24 mouse cellular contexts compared by ENCODE assay signal in genomic region chr7:4928323-4928722, GRCm38 (mm10). TPM values are rescaled to one million over a fixed set of nuclear protein-coding genes. Genes with fewer than 3 reads are reported as not detected.
DNase-seq lines count a peak whose midpoint lies in the region; ATAC-seq and TF ChIP-seq lines count a peak whose summit lies in the region.
"Had no signal": no experiment of that assay in that cellular context is flagged by ENCODE, and none has a peak within 500 bp of the region (broad histone marks: within the 10 kb centered on the region; RNA-seq: fewer than 3 reads in every experiment).

No protein-coding gene starts in this region.

- H3K36me3 ChIP-seq in intestine, embryonic 16.5 days (ENCODE audit: control insufficient read depth, insufficient read depth, low read length): no peaks in the 10 kb centered on the region; the same call in 1 of the 2 replicates
- no peaks in the 10 kb centered on the region for H3K36me3 ChIP-seq in intestine, embryonic 15.5 days
- H3K36me3 ChIP-seq in lung, postnatal 0 days (ENCODE audit: insufficient read depth, low read length): no peaks in the 10 kb centered on the region
- H3K36me3 ChIP-seq in limb, embryonic 13.5 days: no peaks in the 10 kb centered on the region
- H3K36me3 ChIP-seq: embryonic facial prominence, embryonic 13.5 days; forebrain, embryonic 15.5 days; midbrain, embryonic 12.5 days; neural tube, embryonic 13.5 days had no signal

- H3K4me2 ChIP-seq in intestine, embryonic 16.5 days (ENCODE audit: low read depth, low read length): 0 out of 2 replicates have a peak overlapping the region, but pooled peaks have one; percentile 16
- no peak overlapping the region for H3K4me2 ChIP-seq in intestine, embryonic 15.5 days (replicated peaks)
- peak overlapping the region; percentile 28; the same call in 1 of the 2 replicates for H3K4me2 ChIP-seq in lung, postnatal 0 days (replicated peaks; ENCODE audit: low read depth, low read length)
- no peak overlapping the region for H3K4me2 ChIP-seq in limb, embryonic 13.5 days (replicated peaks)
- H3K4me2 ChIP-seq: embryonic facial prominence, embryonic 13.5 days; forebrain, embryonic 15.5 days; heart, embryonic 11.5 days; midbrain, embryonic 12.5 days; neural tube, embryonic 13.5 days had no signal

- no peak for TF ChIP-seq EP300 in lung, postnatal 0 days (IDR thresholded peaks at IDR 0.05)

- WGBS in intestine, embryonic 16.5 days: 65% methylated on average over 17 of the region's 17 CpGs
- 61% methylated on average over 17 of the region's 17 CpGs for WGBS in intestine, embryonic 15.5 days
- 47% methylated on average over 15 of the region's 17 CpGs for WGBS in lung, postnatal 0 days
- 65% methylated on average over 17 of the region's 17 CpGs for WGBS in limb, embryonic 13.5 days

- ATAC-seq in intestine, embryonic 16.5 days: no peak
- ATAC-seq in intestine, embryonic 15.5 days: no peak
- no peak for ATAC-seq in lung, postnatal 0 days
- no peak for ATAC-seq in limb, embryonic 13.5 days (ENCODE audit: low FRiP score, low read depth)
- ATAC-seq: forebrain, embryonic 15.5 days had no signal

- no peak overlapping the region for H3K4me3 ChIP-seq in intestine, embryonic 16.5 days (ENCODE audit: low read length)
- H3K4me3 ChIP-seq in intestine, embryonic 15.5 days (replicated peaks): no peak overlapping the region
- H3K4me3 ChIP-seq in lung, postnatal 0 days (ENCODE audit: low read depth, low read length): 0 out of 2 replicates have a peak overlapping the region, but pooled peaks have one; percentile 12
- no peak overlapping the region for H3K4me3 ChIP-seq in limb, embryonic 13.5 days
- H3K4me3 ChIP-seq in layer of hippocampus, adult 2 months: no peak overlapping the region
- H3K4me3 ChIP-seq: embryonic facial prominence, embryonic 13.5 days; forebrain, embryonic 15.5 days; midbrain, embryonic 12.5 days; neural tube, embryonic 13.5 days had no signal

- no peaks in the 10 kb centered on the region for H3K9me3 ChIP-seq in intestine, embryonic 16.5 days (ENCODE audit: control insufficient read depth, low read length)
- no peaks in the 10 kb centered on the region for H3K9me3 ChIP-seq in intestine, embryonic 15.5 days
- no peaks in the 10 kb centered on the region for H3K9me3 ChIP-seq in lung, postnatal 0 days (ENCODE audit: low read length)
- no peaks in the 10 kb centered on the region for H3K9me3 ChIP-seq in limb, embryonic 13.5 days
- H3K9me3 ChIP-seq: embryonic facial prominence, embryonic 13.5 days; forebrain, embryonic 15.5 days; midbrain, embryonic 12.5 days; neural tube, embryonic 13.5 days had no signal

- no peak for DNase-seq in lung, postnatal 0 days (ENCODE audit: low spot score)
- DNase-seq in lung, postnatal 25 days (ENCODE audit: low spot score): no peak
- DNase-seq in ovary, adult 18-20 months (ENCODE audit: low spot score): no peak
- DNase-seq in layer of hippocampus, adult 2 months (ENCODE audit: low spot score in 2 of 2): no peak
- DNase-seq: cerebellum, adult 9-11 months; heart, postnatal 14 days; layer of hippocampus, postnatal 36 days; liver; right cerebral cortex, postnatal 14 days had no signal

- H3K27me3 ChIP-seq in intestine, embryonic 16.5 days (replicated peaks; ENCODE audit: control insufficient read depth, insufficient read depth, low read length): no peaks in the 10 kb centered on the region; the same call in 1 of the 2 replicates
- H3K27me3 ChIP-seq in intestine, embryonic 15.5 days (replicated peaks): no peaks in the 10 kb centered on the region
- H3K27me3 ChIP-seq in lung, postnatal 0 days (replicated peaks; ENCODE audit: insufficient read depth, low read length): 0 out of 2 replicates have a peak, but pooled peaks cover 3% of the 10 kb centered on the region
- no peaks in the 10 kb centered on the region for H3K27me3 ChIP-seq in limb, embryonic 13.5 days
- H3K27me3 ChIP-seq: embryonic facial prominence, embryonic 13.5 days; forebrain, embryonic 15.5 days; midbrain, embryonic 12.5 days; neural tube, embryonic 13.5 days had no signal

- TF ChIP-seq CTCF in lung, postnatal 0 days (IDR thresholded peaks at IDR 0.05): no peak
- no peak for TF ChIP-seq CTCF in layer of hippocampus, adult 2 months (conservative IDR thresholded peaks at IDR 0.05)

- no peak overlapping the region for H3K27ac ChIP-seq in intestine, embryonic 16.5 days (ENCODE audit: low read length)
- no peak overlapping the region for H3K27ac ChIP-seq in intestine, embryonic 15.5 days
- no peak overlapping the region for H3K27ac ChIP-seq in lung, postnatal 0 days (ENCODE audit: low read length)
- H3K27ac ChIP-seq in limb, embryonic 13.5 days: no peak overlapping the region
- no peak overlapping the region for H3K27ac ChIP-seq in layer of hippocampus, adult 2 months
- H3K27ac ChIP-seq: embryonic facial prominence, embryonic 13.5 days; forebrain, embryonic 15.5 days; midbrain, embryonic 12.5 days; neural tube, embryonic 13.5 days had no signal

- no peak overlapping the region for H3K9ac ChIP-seq in intestine, embryonic 16.5 days (ENCODE audit: low read depth, low read length)
- no peak overlapping the region for H3K9ac ChIP-seq in intestine, embryonic 15.5 days
- no peak overlapping the region for H3K9ac ChIP-seq in lung, postnatal 0 days (replicated peaks; ENCODE audit: low read depth)
- 0 out of 2 replicates have a peak overlapping the region, but pooled peaks have one; percentile 0 for H3K9ac ChIP-seq in limb, embryonic 13.5 days
- H3K9ac ChIP-seq: embryonic facial prominence, embryonic 13.5 days; forebrain, embryonic 15.5 days; midbrain, embryonic 12.5 days; neural tube, embryonic 13.5 days had no signal

- peaks cover 33% of the 10 kb centered on the region for H3K4me1 ChIP-seq in intestine, embryonic 16.5 days (ENCODE audit: control insufficient read depth, insufficient read depth, low read length)
- peaks cover 31% of the 10 kb centered on the region for H3K4me1 ChIP-seq in intestine, embryonic 15.5 days (replicated peaks)
- peaks cover 9% of the 10 kb centered on the region for H3K4me1 ChIP-seq in lung, postnatal 0 days (ENCODE audit: insufficient read depth, low read depth, low read length)
- peaks cover 47% of the 10 kb centered on the region for H3K4me1 ChIP-seq in limb, embryonic 13.5 days

RNA-seq across cellular contexts. Expression of gene Ssc5d, which starts 2.7 kb away (rescaled TPM):
- 3.6 and 3.7 TPM in 2 replicates for polyA plus RNA-seq in intestine, embryonic 16.5 days (2015; fragmentation: Nextera tagmentation; extraction: Ambion mirVana)
- 2.7 and 3.5 TPM in 2 replicates for polyA plus RNA-seq in intestine, embryonic 15.5 days (2015; fragmentation: Nextera tagmentation; extraction: Ambion mirVana)
- polyA plus RNA-seq in lung, postnatal 0 days (2015; fragmentation: Nextera tagmentation; extraction: Ambion mirVana): 1.4 and 1.7 TPM in 2 replicates
- polyA plus RNA-seq in limb, embryonic 13.5 days (2015; fragmentation: Nextera tagmentation; extraction: Ambion mirVana): 6.4 and 8.1 TPM in 2 replicates
- total RNA-seq in layer of hippocampus, adult 2 months (2021): 1 to 10 TPM; 2.4 to 3.5 TPM
- total RNA-seq: megakaryocyte progenitor cell, adult 5-6 weeks; monocyte, adult 5-6 weeks had no signal

RNA-seq across cellular contexts. Expression of gene Nat14, which starts 6.5 kb away (rescaled TPM):
- 3.1 and 3.6 TPM in 2 replicates for polyA plus RNA-seq in intestine, embryonic 16.5 days (2015; fragmentation: Nextera tagmentation; extraction: Ambion mirVana)
- 3.0 and 3.5 TPM in 2 replicates for polyA plus RNA-seq in intestine, embryonic 15.5 days (2015; fragmentation: Nextera tagmentation; extraction: Ambion mirVana)
- polyA plus RNA-seq in lung, postnatal 0 days (2015; fragmentation: Nextera tagmentation; extraction: Ambion mirVana): 1.1 and 2.3 TPM in 2 replicates
- 3.1 and 3.3 TPM in 2 replicates for polyA plus RNA-seq in limb, embryonic 13.5 days (2015; fragmentation: Nextera tagmentation; extraction: Ambion mirVana)
- total RNA-seq in layer of hippocampus, adult 2 months (2021): 100 to 1,000 TPM; 103 to 114 TPM
- total RNA-seq: monocyte, adult 5-6 weeks had no signal

RNA-seq across cellular contexts. Expression of gene Zfp628, which starts 13.3 kb away (rescaled TPM):
- 2.7 TPM in 2 replicates for polyA plus RNA-seq in intestine, embryonic 16.5 days (2015; fragmentation: Nextera tagmentation; extraction: Ambion mirVana)
- polyA plus RNA-seq in intestine, embryonic 15.5 days (2015; fragmentation: Nextera tagmentation; extraction: Ambion mirVana): 2.9 and 3.4 TPM in 2 replicates
- 2.7 TPM in 2 replicates for polyA plus RNA-seq in lung, postnatal 0 days (2015; fragmentation: Nextera tagmentation; extraction: Ambion mirVana)
- 4.2 and 4.3 TPM in 2 replicates for polyA plus RNA-seq in limb, embryonic 13.5 days (2015; fragmentation: Nextera tagmentation; extraction: Ambion mirVana)
- 10 to 100 TPM; 15.0 to 15.8 TPM for total RNA-seq in layer of hippocampus, adult 2 months (2021)

RNA-seq across cellular contexts. Expression of gene Gm36210, which starts 22.0 kb away (rescaled TPM):
- polyA plus RNA-seq in intestine, embryonic 16.5 days (2015; fragmentation: Nextera tagmentation; extraction: Ambion mirVana): not detected in 2 replicates
- not detected in 2 replicates for polyA plus RNA-seq in intestine, embryonic 15.5 days (2015; fragmentation: Nextera tagmentation; extraction: Ambion mirVana)
- polyA plus RNA-seq in lung, postnatal 0 days (2015; fragmentation: Nextera tagmentation; extraction: Ambion mirVana): not detected in 2 replicates
- polyA plus RNA-seq in limb, embryonic 13.5 days (2015; fragmentation: Nextera tagmentation; extraction: Ambion mirVana): not detected in 2 replicates
- total RNA-seq in layer of hippocampus, adult 2 months (2021): under 1 TPM in 1 of 2 experiments, not detected in 1; 0.28 TPM
- total RNA-seq: adrenal gland, adult 18-20 months; heart, postnatal 14 days; megakaryocyte progenitor cell, adult 5-6 weeks; monocyte, adult 5-6 weeks had no signal
- polyA plus RNA-seq: gonadal fat pad, adult 2 months; kidney, embryonic 16.5 days; liver, embryonic 16.5 days; midbrain, embryonic 12.5 days had no signal

RNA-seq across cellular contexts. Expression of gene Sbk2, which starts 35.9 kb away (rescaled TPM):
- 0.56 and 0.58 TPM in 2 replicates for polyA plus RNA-seq in intestine, embryonic 16.5 days (2015; fragmentation: Nextera tagmentation; extraction: Ambion mirVana)
- 0.23 and 0.39 TPM in 2 replicates for polyA plus RNA-seq in intestine, embryonic 15.5 days (2015; fragmentation: Nextera tagmentation; extraction: Ambion mirVana)
- 0.19 and 0.26 TPM in 2 replicates for polyA plus RNA-seq in lung, postnatal 0 days (2015; fragmentation: Nextera tagmentation; extraction: Ambion mirVana)
- polyA plus RNA-seq in limb, embryonic 13.5 days (2015; fragmentation: Nextera tagmentation; extraction: Ambion mirVana): 0.38 and 0.92 TPM in 2 replicates
- under 1 TPM in 1 of 2 experiments, not detected in 1; 0.31 TPM for total RNA-seq in layer of hippocampus, adult 2 months (2021)
- total RNA-seq: left cerebral cortex, postnatal 25 days; megakaryocyte progenitor cell, adult 5-6 weeks; monocyte, adult 5-6 weeks had no signal
- polyA plus RNA-seq: embryonic facial prominence, embryonic 13.5 days; forebrain, embryonic 15.5 days; liver, embryonic 16.5 days; neural tube, embryonic 13.5 days had no signal

Comparison
In these comparisons a context has a peak if more than half of its experiments do, and no peak if none do; other contexts are left out.
1. H3K4me2 ChIP-seq: peak in intestine, embryonic 16.5 days (single experiment) and lung, postnatal 0 days (single experiment); none in intestine, embryonic 15.5 days (single experiment) and limb, embryonic 13.5 days (single experiment).